Mouse (Mus musculus) testis, adult 2 months (tissue): ENCODE data around the gene Hist4h4. TPM values are rescaled to one million over a fixed set of nuclear protein-coding genes. Genes with fewer than 3 reads are reported as not detected.

Experiments
- H3K27ac ChIP-seq: fragments of 200-500 bp; 2 replicates; pipeline ENCODE4 v1.5.1; 2012; ENCODE audit warnings: low read depth, low read length; ENCODE audit not compliant: control insufficient read depth, insufficient read depth
- H3K27me3 ChIP-seq: fragments of 200-500 bp; 2 replicates; pipeline ENCODE4 v1.6.1; 2012; ENCODE audit warnings: mild to moderate bottlenecking, low read length, moderate library complexity; ENCODE audit not compliant: control insufficient read depth, insufficient read depth
- H3K36me3 ChIP-seq: fragments of 200-500 bp; 2 replicates; pipeline ENCODE4 v1.6.1; 2012; ENCODE audit warnings: mild to moderate bottlenecking, low read length; ENCODE audit not compliant: control insufficient read depth, insufficient read depth
- H3K4me1 ChIP-seq: fragments of 200-500 bp; 2 replicates; pipeline ENCODE4 v1.6.1; 2012; ENCODE audit warnings: low read length; ENCODE audit not compliant: control insufficient read depth, insufficient read depth
- H3K4me3 ChIP-seq: fragments of 200-500 bp; 2 replicates; pipeline ENCODE4 v1.5.1; 2012; ENCODE audit warnings: low read depth, mild to moderate bottlenecking, low read length, moderate library complexity, mixed read lengths; ENCODE audit not compliant: control insufficient read depth
- CTCF ChIP-seq: fragments of 200-500 bp; IDR thresholded peaks from 2 replicates; pipeline ENCODE4 v1.5.1; 2012; ENCODE audit warnings: low read depth, mild to moderate bottlenecking, inconsistent platforms, low read length, moderate library complexity; ENCODE audit not compliant: control insufficient read depth, insufficient read depth, insufficient replicate concordance
- POLR2A ChIP-seq: fragments of 200-500 bp; IDR thresholded peaks from 2 replicates; pipeline ENCODE4 v1.6.1; 2012; ENCODE audit warnings: low read depth, mild to moderate bottlenecking, inconsistent platforms, low read length, moderate library complexity; ENCODE audit not compliant: control insufficient read depth
- polyA plus RNA-seq: library from polyadenylated mRNA; depleted of rRNA; stranded (reverse); fragments of >200 nt; gene quantifications from 2 replicates; pipeline ENCODE4 v1.2.3, GENCODE M21; 2012

Hist4h4 gene
- polyA plus RNA-seq, 1 experiment = 0.96 TPM

DNA sequence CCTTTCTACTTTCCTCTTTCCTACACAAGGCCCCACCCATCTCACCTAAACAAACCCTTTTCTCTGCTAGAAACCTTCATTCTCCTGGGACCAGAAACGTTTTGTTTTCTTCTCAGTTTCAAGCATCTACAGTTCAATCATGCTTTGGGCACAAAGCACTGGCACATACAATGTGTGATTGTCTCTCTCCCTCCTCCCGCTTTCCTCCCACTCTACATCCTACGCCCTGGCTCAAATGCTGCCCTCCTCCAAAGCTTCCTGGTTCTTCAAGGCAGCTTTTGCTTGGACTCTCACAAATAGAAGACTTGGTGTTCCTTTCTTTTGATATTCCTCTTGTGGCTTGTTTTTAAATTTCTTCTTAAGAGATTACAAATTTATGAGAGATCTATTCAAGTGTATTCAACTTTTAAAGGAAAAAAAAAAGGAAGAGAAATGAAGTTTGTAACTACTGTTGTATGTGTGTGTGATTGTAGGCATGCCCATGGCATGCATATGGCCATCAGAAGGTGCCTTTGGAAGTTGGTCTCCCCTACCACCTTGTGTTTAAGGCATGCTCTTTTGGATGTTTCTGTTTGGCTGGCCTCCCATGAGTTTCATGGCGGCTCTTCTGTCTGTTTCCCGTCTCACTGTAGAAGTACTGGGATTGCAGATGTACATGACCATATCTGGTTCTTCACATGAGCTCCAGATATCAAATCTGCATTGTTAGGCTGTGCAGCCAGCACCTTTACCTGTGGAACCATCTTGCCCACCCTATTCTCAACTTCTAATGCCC is 41.7 kb upstream of the Hist4h4 start:
- Histone ChIP-seq H3K4me3 (no peak overlapping the region), H3K27me3 (no peaks in the 10 kb centered on the region), H3K4me1 (no peaks in the 10 kb centered on the region), H3K27ac (no peak overlapping the region), H3K36me3 (no peaks in the 10 kb centered on the region)
- no peak for TF ChIP-seq CTCF
- no peak for TF ChIP-seq POLR2A

GRCm38 (mm10) chr6:136844903-136845302 is 40.7 kb upstream of the Hist4h4 start:
- Histone ChIP-seq H3K4me3 (no peak overlapping the region), H3K27ac (no peak overlapping the region), H3K4me1 (no peaks in the 10 kb centered on the region), H3K27me3 (no peaks in the 10 kb centered on the region), H3K36me3 (no peaks in the 10 kb centered on the region)
- TF ChIP-seq CTCF = no peak
- TF ChIP-seq POLR2A = no peak

- no peak overlapping the region for H3K4me3 ChIP-seq
Measured at GRCm38 (mm10) chr6:136837323-136837722, 33.1 kb upstream of the Hist4h4 start.

DNA sequence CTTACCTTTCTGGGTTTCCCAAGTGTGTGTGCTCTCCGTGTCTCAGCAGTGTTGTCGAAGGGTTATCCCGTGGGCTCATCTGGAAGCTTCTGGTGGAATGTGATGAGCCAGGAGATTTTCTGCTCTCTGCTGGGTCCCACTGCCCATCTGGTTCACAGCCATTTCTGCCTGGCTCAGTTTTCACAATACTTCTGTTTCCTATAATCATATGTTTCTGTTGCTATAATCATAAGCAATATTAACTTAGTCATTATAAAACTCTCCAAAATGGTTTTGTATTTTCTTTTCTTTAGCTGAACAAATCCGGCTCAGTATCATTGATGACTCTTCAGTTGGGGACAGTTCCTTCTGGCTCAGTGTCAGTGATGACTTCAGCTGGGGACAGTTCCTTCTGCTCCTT is 31.1 kb upstream of the Hist4h4 start, which contains the start of gene Smco3:
Gene Smco3, minus strand, starts transcription at position 101 of the 400 bp plus-strand sequence.
- no peak within 1 kb of the TSS for H3K27ac ChIP-seq
- H3K36me3 ChIP-seq = no peaks in the 10 kb centered on the region
- no peaks in the 10 kb centered on the region for H3K27me3 ChIP-seq
- H3K4me3 ChIP-seq = no peak within 1 kb of the TSS
- H3K4me1 ChIP-seq = no peaks in the 10 kb centered on the region
- TF ChIP-seq CTCF (no peak), POLR2A (no peak)

More at GRCm38 (mm10) chr6:136837323-136837722, 33.1 kb upstream of the Hist4h4 start:
- Histone ChIP-seq H3K27ac (no peak overlapping the region), H3K36me3 (no peaks in the 10 kb centered on the region), H3K4me1 (no peaks in the 10 kb centered on the region), H3K27me3 (no peaks in the 10 kb centered on the region)
- TF ChIP-seq CTCF = no peak
- TF ChIP-seq POLR2A = no peak

- Histone ChIP-seq H3K4me3 (peak overlapping the region; percentile 45), H3K4me1 (no peaks in the 10 kb centered on the region), H3K36me3 (no peaks in the 10 kb centered on the region), H3K27me3 (no peaks in the 10 kb centered on the region), H3K27ac (no peak overlapping the region)
- TF ChIP-seq POLR2A (no peak), CTCF (no peak)
Measured at GRCm38 (mm10) chr6:136831712-136832111, 27.5 kb upstream of the Hist4h4 start.

DNA sequence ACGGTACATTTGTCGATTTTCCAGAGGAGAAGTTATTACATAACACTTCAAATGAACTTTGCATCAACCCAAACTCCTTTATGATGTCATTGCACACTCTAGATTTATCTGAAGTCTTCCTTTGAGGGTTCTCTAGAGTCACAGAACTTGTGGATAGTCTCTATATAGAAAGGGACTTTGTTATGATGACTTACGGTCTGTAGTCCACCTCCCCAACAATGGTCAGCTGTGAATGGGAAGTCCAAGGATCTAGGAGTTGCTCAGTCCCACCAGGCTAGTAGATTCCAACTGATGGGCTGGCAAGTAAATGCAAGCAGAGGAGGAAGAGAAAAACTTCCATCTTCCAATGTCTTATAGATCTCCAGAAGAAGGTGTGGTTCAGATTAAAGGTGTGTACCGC is 24.5 kb upstream of the Hist4h4 start:
- H3K4me1 ChIP-seq = no peaks in the 10 kb centered on the region
- peak overlapping the region; percentile 47; the same call in 1 of the 2 replicates for H3K4me3 ChIP-seq
- no peaks in the 10 kb centered on the region for H3K27me3 ChIP-seq
- TF ChIP-seq CTCF (no peak), POLR2A (no peak)
- H3K27ac ChIP-seq = peak overlapping the region; percentile 3; the same call in 1 of the 2 replicates
- H3K36me3 ChIP-seq = peaks cover 5% of the 10 kb centered on the region

DNA sequence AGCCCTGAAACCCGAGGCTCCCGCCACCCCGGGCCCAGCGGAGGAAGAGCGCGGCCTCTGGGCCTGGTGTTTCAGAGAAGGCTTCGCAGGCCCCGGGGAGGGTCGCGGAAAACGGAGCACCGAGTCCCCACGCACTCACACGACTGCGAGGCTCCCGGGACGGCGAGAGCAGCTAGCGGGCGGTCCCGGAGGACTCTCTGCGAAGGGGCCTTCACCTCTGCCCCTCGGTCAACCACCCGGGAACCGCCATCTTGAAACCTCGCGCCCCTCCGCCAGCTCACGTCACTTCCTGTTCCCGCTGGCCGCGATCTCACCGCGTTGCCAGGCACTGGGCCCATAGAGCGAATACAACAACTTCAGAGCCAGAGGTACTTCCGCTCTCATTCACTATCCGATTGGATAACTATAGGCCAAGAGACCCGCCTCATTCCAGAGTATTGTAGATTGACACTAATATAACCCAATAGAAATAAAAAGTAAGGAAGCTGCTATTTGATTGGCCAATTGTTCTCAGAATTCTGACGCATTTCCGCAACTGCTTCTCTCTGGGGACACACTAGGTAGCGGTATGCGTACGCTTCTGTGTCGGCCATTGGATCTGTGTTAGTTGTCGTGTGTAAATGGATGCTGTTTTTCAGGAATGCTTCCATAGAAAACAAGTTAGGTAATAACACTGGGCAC is 23.8 kb upstream of the Hist4h4 start, which contains the start of gene Wbp11:
Gene Wbp11, minus strand, starts transcription at position 353 of the 681 bp plus-strand sequence.
- peaks cover 5% of the 10 kb centered on the region for H3K36me3 ChIP-seq
- no peaks in the 10 kb centered on the region for H3K4me1 ChIP-seq
- H3K4me3 ChIP-seq = peak within 1 kb of the TSS; percentile 98
- peak within 1 kb of the TSS; percentile 99 for H3K27ac ChIP-seq
- no peak for TF ChIP-seq CTCF
- TF ChIP-seq POLR2A = peak; percentile 92
- no peaks in the 10 kb centered on the region for H3K27me3 ChIP-seq
